Mouse (Mus musculus) small intestine, adult 2 months (tissue): Measurements from ENCODE around the gene Dach1.

Experiments
- CTCF ChIP-seq: fragments of 200-500 bp; IDR thresholded peaks from 2 replicates; pipeline ENCODE4 v1.5.1; 2012; ENCODE audit warnings: low read depth, mild to moderate bottlenecking, control low read depth, inconsistent platforms, low read length, moderate library complexity, mixed read lengths; ENCODE audit not compliant: insufficient replicate concordance, insufficient read length; ENCODE audit errors: extremely low read depth
- POLR2A ChIP-seq: fragments of 200-500 bp; IDR thresholded peaks from 2 replicates; pipeline ENCODE4 v1.6.1; 2012; ENCODE audit warnings: low read depth, mild to moderate bottlenecking, control low read depth, inconsistent platforms, low read length, moderate library complexity

DNA sequence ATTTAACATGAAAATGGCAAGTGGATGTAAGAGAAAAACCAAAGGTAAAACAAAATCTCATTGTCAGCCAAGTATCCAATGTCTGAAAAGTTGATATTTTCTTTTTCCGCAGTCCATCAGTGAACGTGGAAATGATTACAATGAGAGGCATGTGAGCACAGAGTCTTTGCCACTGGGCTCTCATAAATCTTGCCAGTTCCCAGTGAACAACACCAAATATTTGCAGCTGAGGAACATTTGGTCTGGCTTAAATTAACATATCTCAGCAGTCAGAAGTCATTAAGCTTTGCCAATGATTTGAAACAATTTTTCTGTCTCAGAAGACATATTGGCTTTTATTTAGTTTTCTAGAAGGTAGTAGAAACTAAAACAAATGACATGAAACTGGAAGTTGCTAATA is 298.6 kb downstream of the Dach1 start:
- TF ChIP-seq POLR2A (no peak), CTCF (no peak)
